Mouse (Mus musculus): ENCODE measurements around the gene Lpxn. TPM values are rescaled to one million over a fixed set of nuclear protein-coding genes. Genes with fewer than 3 reads are reported as not detected.

Lpxn gene
- polyA plus RNA-seq, 1 experiment from 2014 or later: 1.1 TPM

Other genes with a start within 250 kb of the Lpxn start
- gene Gm4952, start 196.2 kb upstream of the Lpxn start, polyA plus RNA-seq (2015; fragmentation: Nextera tagmentation; extraction: Ambion mirVana): 0.10 and 0.31 TPM in 2 replicates
- not detected in 2 replicates for gene Glyat, start 162.9 kb upstream of the Lpxn start, polyA plus RNA-seq (2015; fragmentation: Nextera tagmentation; extraction: Ambion mirVana)
- gene Olfr1442, start 125.8 kb upstream of the Lpxn start, polyA plus RNA-seq (2015; fragmentation: Nextera tagmentation; extraction: Ambion mirVana): not detected in 2 replicates
- not detected in 2 replicates for gene Olfr1443, start 118.1 kb upstream of the Lpxn start, polyA plus RNA-seq (2015; fragmentation: Nextera tagmentation; extraction: Ambion mirVana)
- not detected in 2 replicates for gene Keg1, start 100.4 kb upstream of the Lpxn start, polyA plus RNA-seq (2015; fragmentation: Nextera tagmentation; extraction: Ambion mirVana)
- gene Cntf, start 30.6 kb upstream of the Lpxn start, polyA plus RNA-seq (2015; fragmentation: Nextera tagmentation; extraction: Ambion mirVana): 1.00 and 1.2 TPM in 2 replicates
- 13.6 and 14.3 TPM in 2 replicates for gene Zfp91, start 67 bp upstream of the Lpxn start, polyA plus RNA-seq (2015; fragmentation: Nextera tagmentation; extraction: Ambion mirVana)
- gene Gm5244, start 50.5 kb downstream of the Lpxn start, polyA plus RNA-seq (2015; fragmentation: Nextera tagmentation; extraction: Ambion mirVana): not detected in 2 replicates
- gene Olfr1444, start 61.1 kb downstream of the Lpxn start, polyA plus RNA-seq (2015; fragmentation: Nextera tagmentation; extraction: Ambion mirVana): not detected in 2 replicates
- gene Olfr1445, start 87.7 kb downstream of the Lpxn start, polyA plus RNA-seq (2015; fragmentation: Nextera tagmentation; extraction: Ambion mirVana): not detected in 2 replicates
- not detected in 2 replicates for gene Olfr1446, start 97.3 kb downstream of the Lpxn start, polyA plus RNA-seq (2015; fragmentation: Nextera tagmentation; extraction: Ambion mirVana)
- not detected in 2 replicates for gene Olfr1447, start 107.5 kb downstream of the Lpxn start, polyA plus RNA-seq (2015; fragmentation: Nextera tagmentation; extraction: Ambion mirVana)
- gene Olfr1448, start 128.2 kb downstream of the Lpxn start, polyA plus RNA-seq (2015; fragmentation: Nextera tagmentation; extraction: Ambion mirVana): not detected in 2 replicates
- gene Olfr1449, start 134.6 kb downstream of the Lpxn start, polyA plus RNA-seq (2015; fragmentation: Nextera tagmentation; extraction: Ambion mirVana): not detected in 2 replicates
- not detected in 2 replicates for gene Olfr1450, start 154.1 kb downstream of the Lpxn start, polyA plus RNA-seq (2015; fragmentation: Nextera tagmentation; extraction: Ambion mirVana)
- not detected in 2 replicates for gene Olfr1451, start 198.8 kb downstream of the Lpxn start, polyA plus RNA-seq (2015; fragmentation: Nextera tagmentation; extraction: Ambion mirVana)
- not detected in 2 replicates for gene Olfr1453, start 232.1 kb downstream of the Lpxn start, polyA plus RNA-seq (2015; fragmentation: Nextera tagmentation; extraction: Ambion mirVana)

Measured in hindbrain, embryonic 15.5 days (tissue).